Comparison of ENCODE assay signal across 14 mouse cellular contexts in the genomic region with DNA sequence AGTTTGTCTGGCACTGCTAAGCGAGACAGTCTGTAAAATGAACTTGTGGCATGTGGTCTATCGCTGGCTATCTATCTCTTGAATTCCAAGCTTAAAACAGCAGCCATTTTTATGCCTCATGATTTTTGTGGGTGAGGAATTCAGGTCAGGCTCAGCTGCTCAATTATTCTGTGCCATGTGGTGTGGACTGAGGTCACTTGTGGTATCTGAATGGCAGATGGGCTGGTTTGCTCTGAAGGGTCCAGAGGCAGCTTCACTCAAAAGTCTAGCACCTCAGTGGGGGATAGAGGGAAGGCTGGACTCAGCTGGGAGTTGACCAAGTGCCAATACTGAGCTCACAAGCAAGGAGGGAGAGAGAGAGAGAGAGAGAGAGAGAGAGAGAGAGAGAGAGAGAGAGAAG.
DNase-seq lines count a peak whose midpoint lies in the region; ATAC-seq and TF ChIP-seq lines count a peak whose summit lies in the region.
"Had no signal": no experiment of that assay in that cellular context is flagged by ENCODE, and none has a peak within 500 bp of the region (broad histone marks: within the 10 kb centered on the region; RNA-seq: fewer than 3 reads in every experiment).

No protein-coding gene starts in this region.

- no peaks in the 10 kb centered on the region for H3K9me3 ChIP-seq in hindbrain, postnatal 0 days (ENCODE audit: low read length)
- no peaks in the 10 kb centered on the region for H3K9me3 ChIP-seq in hindbrain, embryonic 14.5 days (ENCODE audit: control insufficient read depth, low read length)
- H3K9me3 ChIP-seq in heart, embryonic 16.5 days (replicated peaks; ENCODE audit: control insufficient read depth, low read length), result no peaks in the 10 kb centered on the region
- H3K9me3 ChIP-seq: embryonic facial prominence, embryonic 15.5 days; liver, embryonic 15.5 days had no signal

- intact Hi-C loops in gastrocnemius, adult 2 months (cut with DNase I), result no loop called here

- no peak for TF ChIP-seq POLR2A in thymus, adult 2 months (IDR thresholded peaks at IDR 0.05; ENCODE audit: control insufficient read depth, extremely low read depth, insufficient read depth, low read length, poor library complexity)

- H3K4me1 ChIP-seq in hindbrain, postnatal 0 days (ENCODE audit: insufficient read depth, low read length), result no peaks in the 10 kb centered on the region
- peaks cover 9% of the 10 kb centered on the region; the same call in 1 of the 2 replicates for H3K4me1 ChIP-seq in hindbrain, embryonic 14.5 days (replicated peaks; ENCODE audit: control insufficient read depth, insufficient read depth, low read length)
- peaks cover 16% of the 10 kb centered on the region for H3K4me1 ChIP-seq in heart, embryonic 16.5 days (ENCODE audit: control insufficient read depth, insufficient read depth, low read length)
- no peaks in the 10 kb centered on the region for H3K4me1 ChIP-seq in thymus, adult 2 months (replicated peaks; ENCODE audit: control insufficient read depth, insufficient read depth, low read length)
- H3K4me1 ChIP-seq: liver, embryonic 15.5 days had no signal

- no peak for DNase-seq in gastrocnemius, adult 2 months
- no peak for DNase-seq in gastrocnemius, postnatal 4 days (ENCODE audit: low spot score in 2 of 2)
- peak; percentile 68 for DNase-seq in hindbrain, postnatal 0 days (ENCODE audit: low spot score)
- DNase-seq in hindbrain, embryonic 14.5 days (ENCODE audit: low spot score), result no peak
- peak; percentile 8 for DNase-seq in brain, adult 2 months (ENCODE audit: low read depth, low spot score)
- no peak for DNase-seq in spleen, postnatal 36 days (ENCODE audit: low spot score in 2 of 2)
- no peak for DNase-seq in thymus, adult 2 months
- DNase-seq: adrenal gland, postnatal 10 days; layer of hippocampus, postnatal 36 days; thymus, postnatal 36 days had no signal

- peak; percentile 71 for ATAC-seq in hindbrain, postnatal 0 days
- no peak for ATAC-seq in hindbrain, embryonic 14.5 days (ENCODE audit: low FRiP score)
- no peak; the same call in 1 of the 2 replicates for ATAC-seq in heart, embryonic 16.5 days (replicated peaks; ENCODE audit: extremely low read depth, insufficient read depth, low FRiP score)
- ATAC-seq: CD4-positive, CD25-positive, alpha-beta regulatory T cell, adult 4 months had no signal

- H3K4me3 ChIP-seq in gastrocnemius, adult 2 months, result peak overlapping the region; percentile 24; the same call in 1 of the 2 replicates
- no peak overlapping the region for H3K4me3 ChIP-seq in hindbrain, postnatal 0 days (ENCODE audit: low read length)
- no peak overlapping the region for H3K4me3 ChIP-seq in hindbrain, embryonic 14.5 days (replicated peaks; ENCODE audit: low read length)
- H3K4me3 ChIP-seq in heart, embryonic 16.5 days (ENCODE audit: low read length), result no peak overlapping the region
- H3K4me3 ChIP-seq in thymus, adult 2 months (ENCODE audit: control insufficient read depth, insufficient read depth, low read length), result no peak overlapping the region
- H3K4me3 ChIP-seq: embryonic facial prominence, embryonic 15.5 days; liver, embryonic 15.5 days had no signal

- H3K36me3 ChIP-seq in hindbrain, postnatal 0 days (ENCODE audit: insufficient read depth, low read length), result no peaks in the 10 kb centered on the region
- H3K36me3 ChIP-seq in hindbrain, embryonic 14.5 days (replicated peaks; ENCODE audit: control insufficient read depth, insufficient read depth), result no peaks in the 10 kb centered on the region
- no peaks in the 10 kb centered on the region for H3K36me3 ChIP-seq in heart, embryonic 16.5 days (ENCODE audit: control insufficient read depth, insufficient read depth)
- no peaks in the 10 kb centered on the region for H3K36me3 ChIP-seq in thymus, adult 2 months (ENCODE audit: control insufficient read depth, insufficient read depth, low read length)
- H3K36me3 ChIP-seq: embryonic facial prominence, embryonic 15.5 days; liver, embryonic 15.5 days had no signal

- no peaks in the 10 kb centered on the region for H3K27me3 ChIP-seq in hindbrain, postnatal 0 days (ENCODE audit: insufficient read depth, low read length)
- no peaks in the 10 kb centered on the region for H3K27me3 ChIP-seq in hindbrain, embryonic 14.5 days (ENCODE audit: control insufficient read depth, insufficient read depth, low read length)
- H3K27me3 ChIP-seq in heart, embryonic 16.5 days (ENCODE audit: control insufficient read depth, insufficient read depth, low read length), result no peaks in the 10 kb centered on the region
- no peaks in the 10 kb centered on the region for H3K27me3 ChIP-seq in thymus, adult 2 months (ENCODE audit: control insufficient read depth, insufficient read depth, low read length)
- H3K27me3 ChIP-seq: embryonic facial prominence, embryonic 15.5 days; liver, embryonic 15.5 days had no signal

- no peak overlapping the region for H3K4me2 ChIP-seq in hindbrain, postnatal 0 days (ENCODE audit: low read depth, low read length)
- no peak overlapping the region for H3K4me2 ChIP-seq in hindbrain, embryonic 14.5 days (replicated peaks)
- H3K4me2 ChIP-seq in heart, embryonic 16.5 days (ENCODE audit: low read depth, low read length), result no peak overlapping the region
- H3K4me2 ChIP-seq: embryonic facial prominence, embryonic 15.5 days; liver, embryonic 15.5 days had no signal

- WGBS in hindbrain, postnatal 0 days, result 52% methylated on average over 2 of the region's 2 CpGs
- WGBS in hindbrain, embryonic 14.5 days, result 73% methylated on average over 2 of the region's 2 CpGs
- WGBS in heart, embryonic 16.5 days, result 24% methylated on average over 2 of the region's 2 CpGs
- 93% methylated on average over 2 of the region's 2 CpGs for WGBS in thymus, adult 2 months

- no peak overlapping the region for H3K9ac ChIP-seq in hindbrain, postnatal 0 days (replicated peaks; ENCODE audit: low read length)
- no peak overlapping the region for H3K9ac ChIP-seq in hindbrain, embryonic 14.5 days
- no peak overlapping the region for H3K9ac ChIP-seq in heart, embryonic 16.5 days (ENCODE audit: low read length)
- H3K9ac ChIP-seq: embryonic facial prominence, embryonic 15.5 days; liver, embryonic 15.5 days had no signal

- H3K27ac ChIP-seq in gastrocnemius, adult 2 months, result no peak overlapping the region
- no peak overlapping the region for H3K27ac ChIP-seq in hindbrain, postnatal 0 days
- no peak overlapping the region for H3K27ac ChIP-seq in hindbrain, embryonic 14.5 days
- H3K27ac ChIP-seq in heart, embryonic 16.5 days (ENCODE audit: low read length), result peak overlapping the region; percentile 41
- no peak overlapping the region for H3K27ac ChIP-seq in thymus, adult 2 months (ENCODE audit: control insufficient read depth, insufficient read depth, low read length)
- H3K27ac ChIP-seq: embryonic facial prominence, embryonic 15.5 days; liver, embryonic 15.5 days had no signal

- no peak for TF ChIP-seq CTCF in gastrocnemius, adult 2 months (IDR thresholded peaks at IDR 0.05)
- TF ChIP-seq CTCF in hindbrain, postnatal 0 days (IDR thresholded peaks at IDR 0.05; ENCODE audit: low read depth), result no peak
- TF ChIP-seq CTCF in thymus, adult 2 months (IDR thresholded peaks at IDR 0.05; ENCODE audit: borderline replicate concordance, control insufficient read depth, extremely low read depth, insufficient read depth, low read length, poor library complexity), result no peak

Comparison
In these comparisons a context has a peak if more than half of its experiments do, and no peak if none do; other contexts are left out.
1. DNase-seq: peak in hindbrain, postnatal 0 days (single experiment) and brain, adult 2 months (single experiment); none in gastrocnemius, adult 2 months (single experiment), gastrocnemius, postnatal 4 days (0 of 2), hindbrain, embryonic 14.5 days (single experiment), spleen, postnatal 36 days (0 of 2) and thymus, adult 2 months (single experiment).